Mouse (Mus musculus) retina, postnatal 1 day (tissue): Measurements from ENCODE around the gene Gm4553.
"Not testable (repeated sequence)": the region's sequence is repeated elsewhere in the genome, so short reads cannot be mapped to it uniquely, and the experiment has no call there.

ENCODE experiments used
- DNase-seq: peaks from one replicate; pipeline ENCODE4 v3.0.0-alpha.2; 2012

The Gm4553 gene

GRCm38 (mm10) chr7:142134206-142134995 is 31.1 kb downstream of the Gm4553 start:
- peak; percentile 38 for DNase-seq

- no peak for DNase-seq
These were observed 36.7 kb downstream of the Gm4553 start for GRCm38 (mm10) chr7:142128843-142129242.

GRCm38 (mm10) chr7:142120629-142121028 is 44.9 kb downstream of the Gm4553 start, which contains the start of gene Gm45618:
Gene Gm45618 (minus strand): TSS chr7:142120729.
- DNase-seq, result not testable (repeated sequence)

- peak; percentile 46 for DNase-seq
These were observed 45.9 kb downstream of the Gm4553 start for GRCm38 (mm10) chr7:142119632-142120031.
